Mouse (Mus musculus) heart, postnatal 14 days (tissue): ENCODE results near the gene Tectb. TPM values are rescaled to one million over a fixed set of nuclear protein-coding genes. Genes with fewer than 3 reads are reported as not detected.

Experiments
- DNase-seq, 2 experiments: peaks; one replicate each; pipeline ENCODE4 v3.0.0; 2021 to 2022
- intact Hi-C: fragments of 180-260 bp; cut with DNase I; formaldehyde crosslinking; loops from one replicate; pipeline ENCODE4 v1.15.1; 2025
- microRNA-seq, 2 experiments: library from miRNA; unstranded; fragments of <30 nt; microRNA quantifications; one replicate each; pipeline ENCODE4 v1.2.0; 2021 to 2022
- total RNA-seq, 2 experiments: library from RNA; stranded (reverse); gene quantifications; 2 replicates each; pipeline ENCODE4 v1.2.3; 2021

The Tectb gene
- total RNA-seq, 2 experiments from 2014 or later, result 0.17 to 0.72 TPM

GRCm38 (mm10) chr19:55239766-55240426, 59.4 kb downstream of the Tectb start:
- DNase-seq, result no peak
- intact Hi-C loops, result no loop called here

DNA sequence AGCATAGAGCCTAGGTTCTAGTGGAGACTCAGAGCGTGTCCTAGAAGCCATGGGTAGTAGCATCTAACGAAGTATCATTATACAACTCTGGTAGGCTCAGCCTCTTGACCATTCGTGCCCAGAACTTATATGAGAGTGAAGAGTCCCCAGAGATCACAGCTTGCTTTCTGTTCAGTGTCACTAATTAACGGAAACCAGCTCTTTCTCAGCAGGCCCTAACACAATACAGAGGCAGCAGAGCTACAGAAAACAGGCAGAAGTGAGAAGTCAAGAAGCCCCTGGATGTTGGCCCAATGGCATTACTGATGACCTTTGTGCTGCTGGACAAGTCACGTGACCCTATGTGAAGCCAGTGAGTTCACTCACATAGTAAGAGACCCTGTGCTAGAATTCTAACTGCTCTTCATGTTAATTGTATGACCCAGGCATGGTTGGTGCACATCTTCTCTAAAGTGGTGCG, 60.7 kb downstream of the Tectb start, which contains the start of gene Gucy2g:
Gene Gucy2g, minus strand, starts transcription at position 51 of the 460 bp plus-strand sequence.
- intact Hi-C loops, result no loop called here
- no peak for DNase-seq

- intact Hi-C loops, result loop anchor here (2.0 kb wide), 1 partner anchor 26 kb away; no protein-coding TSS in a partner anchor
- DNase-seq, result peak; percentile 70 to 79
Observed at GRCm38 (mm10) chr19:55244791-55245231, 64.3 kb downstream of the Tectb start.

Small RNA genes lying within 50 kb of the gene (microRNA-seq; reads per million reads assigned to microRNA genes)
- gene Mir6715, result 0.81 to 2.5 reads per million in 2 experiments

Other genes starting within 250 kb of the Tectb start
- 100 to 1,000 TPM; 165 to 166 TPM for gene Gpam, start 53.5 kb upstream of the Tectb start, total RNA-seq
- under 1 TPM in 1 of 2 experiments, not detected in 1; 0.17 TPM for gene Gucy2g, start 60.5 kb downstream of the Tectb start, total RNA-seq
- gene Acsl5, start 71.2 kb downstream of the Tectb start, total RNA-seq, result 10 to 100 TPM; 12.4 to 15.7 TPM
- 10 to 100 TPM; 18.8 to 20.4 TPM for gene Zdhhc6, start 135.3 kb downstream of the Tectb start, total RNA-seq
- gene Vti1a, start 135.6 kb downstream of the Tectb start, total RNA-seq, result 10 to 100 TPM; 16.0 to 16.7 TPM